Mouse (Mus musculus): Measurements from ENCODE around the gene Fam228b. TPM values are rescaled to one million over a fixed set of nuclear protein-coding genes. Genes with fewer than 3 reads are reported as not detected.
"Not testable (repeated sequence)": the region's sequence is repeated elsewhere in the genome, so short reads cannot be mapped to it uniquely, and the experiment has no call there.

The Fam228b gene
- total and polyA plus RNA-seq, 3 experiments: 0.76 TPM; not detected in 2

DNA sequence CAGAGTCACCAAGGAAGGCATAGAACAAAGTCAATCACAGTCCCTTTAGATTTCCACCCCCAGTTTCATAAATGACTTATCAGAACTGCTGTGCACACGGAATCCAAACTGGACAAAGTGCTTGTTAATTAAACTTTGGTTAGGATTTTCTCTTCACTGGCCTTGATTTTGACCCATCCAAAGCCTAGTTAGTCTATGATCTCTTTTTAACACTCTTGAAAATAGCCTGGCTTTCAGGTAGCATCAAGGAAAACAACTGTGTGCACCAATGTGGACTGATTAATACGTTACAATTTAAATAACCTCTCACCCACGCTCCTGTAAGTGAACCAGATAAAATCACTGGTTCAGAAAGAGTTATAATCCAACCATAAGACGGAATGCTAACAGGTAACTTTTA, 42.0 kb upstream of the Fam228b start:
- TF ChIP-seq POLR2AphosphoS5 (IDR thresholded peaks at IDR 0.05; ENCODE audit: insufficient replicate concordance, low read depth, low read length) (no peak), TAL1 (conservative IDR thresholded peaks at IDR 0.05; ENCODE audit: low read depth, low read length) (no peak), GATA1 (IDR thresholded peaks at IDR 0.05; ENCODE audit: borderline replicate concordance, low read length) (no peak), CTCF (IDR thresholded peaks at IDR 0.05; ENCODE audit: low read depth, low read length) (no peak), GATA2 (IDR thresholded peaks at IDR 0.05; ENCODE audit: borderline replicate concordance, low read depth, low read length) (no peak)
- DNase-seq (ENCODE audit: low spot score) (no peak), ATAC-seq (ENCODE audit: extremely low read depth, insufficient number of reproducible peaks, low FRiP score, poor library complexity, severe bottlenecking) (no peak)
- Histone ChIP-seq H3K36me3 (replicated peaks) (no peaks in the 10 kb centered on the region), H3K4me3 (ENCODE audit: low read depth, low read length) (no peak overlapping the region), H3K9me3 (replicated peaks) (no peaks in the 10 kb centered on the region), H3K27me3 (ENCODE audit: insufficient read depth, low read length) (peaks cover 26% of the 10 kb centered on the region), H3K4me1 (ENCODE audit: insufficient read depth, low read depth, low read length) (no peaks in the 10 kb centered on the region)

DNA sequence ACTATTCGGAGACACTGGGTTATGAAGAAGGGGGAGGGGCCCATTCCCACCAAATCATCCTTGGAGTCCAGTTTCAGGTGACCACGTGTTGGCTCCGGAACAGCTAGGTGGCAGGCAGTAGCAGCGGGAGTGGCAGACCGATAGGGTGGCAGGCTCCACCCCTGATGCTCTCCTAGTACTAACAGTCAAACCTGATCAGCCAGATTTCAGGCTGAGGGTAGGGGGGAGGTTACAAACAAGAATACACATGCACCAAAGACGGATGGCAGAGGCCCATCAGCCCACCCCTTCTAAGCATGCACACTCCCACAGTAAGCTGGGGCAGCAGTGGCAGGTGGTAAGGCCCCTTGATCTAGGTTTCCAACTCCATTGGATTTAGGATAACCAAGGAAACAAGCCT, 28.4 kb upstream of the Fam228b start:
- not testable (repeated sequence) for ATAC-seq (ENCODE audit: extremely low read depth, insufficient number of reproducible peaks, low FRiP score, poor library complexity, severe bottlenecking); H3K9me3 ChIP-seq (replicated peaks); H3K4me1 ChIP-seq (ENCODE audit: insufficient read depth, low read depth, low read length); H3K4me3 ChIP-seq (ENCODE audit: low read depth, low read length); DNase-seq (ENCODE audit: low spot score); H3K36me3 ChIP-seq (replicated peaks)
- peaks cover 12% of the 10 kb centered on the region for H3K27me3 ChIP-seq (ENCODE audit: insufficient read depth, low read length)

DNA sequence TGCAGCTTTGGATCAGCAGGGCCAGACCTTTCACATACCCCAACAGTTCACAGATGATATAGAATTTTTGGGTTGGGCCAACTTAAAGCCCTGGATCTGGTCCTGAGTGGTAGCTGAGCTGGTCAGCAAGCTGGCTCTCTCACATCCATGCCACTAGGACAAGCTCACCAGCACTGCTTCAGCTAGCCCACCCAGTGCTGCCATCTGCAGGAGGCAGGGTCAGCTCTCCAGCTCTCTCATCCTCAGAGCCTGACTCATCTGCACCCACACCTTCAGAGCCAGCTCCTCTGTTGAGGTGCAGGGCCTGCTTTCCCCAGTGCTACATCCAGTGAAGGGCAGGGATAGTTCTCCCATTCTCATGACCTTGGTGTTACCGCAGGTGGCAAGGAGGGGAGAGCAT, 24.7 kb upstream of the Fam228b start:
- Histone ChIP-seq H3K9me3 (replicated peaks) (no peaks in the 10 kb centered on the region), H3K36me3 (replicated peaks) (no peaks in the 10 kb centered on the region), H3K4me3 (ENCODE audit: low read depth, low read length) (no peak overlapping the region; the same call in 1 of the 2 replicates), H3K27me3 (ENCODE audit: insufficient read depth, low read length) (peaks cover 14% of the 10 kb centered on the region), H3K4me1 (ENCODE audit: insufficient read depth, low read depth, low read length) (no peaks in the 10 kb centered on the region)
- ATAC-seq (ENCODE audit: extremely low read depth, insufficient number of reproducible peaks, low FRiP score, poor library complexity, severe bottlenecking) (no peak), DNase-seq (ENCODE audit: low spot score) (no peak)
- TF ChIP-seq CTCF (IDR thresholded peaks at IDR 0.05; ENCODE audit: low read depth, low read length) (no peak), TAL1 (conservative IDR thresholded peaks at IDR 0.05; ENCODE audit: low read depth, low read length) (no peak), GATA1 (IDR thresholded peaks at IDR 0.05; ENCODE audit: borderline replicate concordance, low read length) (no peak), POLR2AphosphoS5 (IDR thresholded peaks at IDR 0.05; ENCODE audit: insufficient replicate concordance, low read depth, low read length) (no peak), GATA2 (IDR thresholded peaks at IDR 0.05; ENCODE audit: borderline replicate concordance, low read depth, low read length) (no peak)

DNA sequence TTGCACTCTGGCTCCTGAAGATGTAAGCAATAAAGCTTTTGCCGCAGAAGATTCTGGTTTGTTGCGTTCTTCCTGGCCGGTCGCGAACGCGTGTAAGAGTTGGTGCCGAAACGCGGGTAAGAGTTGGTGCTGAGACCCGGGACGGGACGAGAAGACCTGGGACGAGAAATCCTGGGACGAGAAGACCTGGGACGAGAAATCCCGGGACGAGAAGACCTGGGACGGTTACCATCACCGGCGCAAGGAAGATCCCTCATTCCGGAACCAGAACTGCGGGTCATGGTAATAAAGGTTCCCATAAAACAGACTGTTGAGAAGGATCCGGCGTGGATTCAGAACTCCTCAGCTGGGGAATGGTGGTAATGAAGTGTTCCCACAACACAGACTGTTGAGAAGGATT, 19.1 kb upstream of the Fam228b start:
- peaks cover 12% of the 10 kb centered on the region for H3K27me3 ChIP-seq (ENCODE audit: insufficient read depth, low read length)
- not testable (repeated sequence) for DNase-seq (ENCODE audit: low spot score); ATAC-seq (ENCODE audit: extremely low read depth, insufficient number of reproducible peaks, low FRiP score, poor library complexity, severe bottlenecking); H3K4me3 ChIP-seq (ENCODE audit: low read depth, low read length); H3K9me3 ChIP-seq (replicated peaks); H3K36me3 ChIP-seq (replicated peaks); H3K4me1 ChIP-seq (ENCODE audit: insufficient read depth, low read depth, low read length)

DNA sequence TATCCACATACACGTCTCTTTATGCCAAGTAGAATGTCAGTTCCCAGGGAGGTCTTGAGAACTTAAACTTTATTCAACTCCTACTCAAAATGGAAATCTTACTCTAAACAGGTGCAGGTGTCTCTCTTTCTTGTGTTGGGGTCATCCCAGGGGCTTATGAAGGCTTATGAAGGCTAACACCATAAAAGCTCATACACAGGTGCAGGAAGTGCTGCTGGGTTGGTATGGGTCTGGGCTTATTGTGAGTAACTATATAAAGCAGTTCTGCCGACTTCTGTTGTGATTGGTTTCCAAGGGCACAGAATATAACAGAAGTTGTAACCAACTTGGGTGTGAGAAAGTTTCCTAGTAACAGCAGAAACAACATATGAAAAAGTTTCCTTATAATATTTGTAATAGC, 15.4 kb upstream of the Fam228b start:
- H3K36me3 ChIP-seq (replicated peaks): no peaks in the 10 kb centered on the region
- TF ChIP-seq CTCF (IDR thresholded peaks at IDR 0.05; ENCODE audit: low read depth, low read length) (no peak), GATA2 (IDR thresholded peaks at IDR 0.05; ENCODE audit: borderline replicate concordance, low read depth, low read length) (no peak), POLR2AphosphoS5 (IDR thresholded peaks at IDR 0.05; ENCODE audit: insufficient replicate concordance, low read depth, low read length) (no peak), TAL1 (conservative IDR thresholded peaks at IDR 0.05; ENCODE audit: low read depth, low read length) (no peak)
- no peak for ATAC-seq (ENCODE audit: extremely low read depth, insufficient number of reproducible peaks, low FRiP score, poor library complexity, severe bottlenecking)
- peaks cover 8% of the 10 kb centered on the region; the same call in 1 of the 2 replicates for H3K27me3 ChIP-seq (ENCODE audit: insufficient read depth, low read length)
- H3K4me1 ChIP-seq (ENCODE audit: insufficient read depth, low read depth, low read length): no peaks in the 10 kb centered on the region
- DNase-seq (ENCODE audit: low spot score): no peak
- no peak overlapping the region for H3K4me3 ChIP-seq (ENCODE audit: low read depth, low read length)
- H3K9me3 ChIP-seq (replicated peaks): no peaks in the 10 kb centered on the region

DNA sequence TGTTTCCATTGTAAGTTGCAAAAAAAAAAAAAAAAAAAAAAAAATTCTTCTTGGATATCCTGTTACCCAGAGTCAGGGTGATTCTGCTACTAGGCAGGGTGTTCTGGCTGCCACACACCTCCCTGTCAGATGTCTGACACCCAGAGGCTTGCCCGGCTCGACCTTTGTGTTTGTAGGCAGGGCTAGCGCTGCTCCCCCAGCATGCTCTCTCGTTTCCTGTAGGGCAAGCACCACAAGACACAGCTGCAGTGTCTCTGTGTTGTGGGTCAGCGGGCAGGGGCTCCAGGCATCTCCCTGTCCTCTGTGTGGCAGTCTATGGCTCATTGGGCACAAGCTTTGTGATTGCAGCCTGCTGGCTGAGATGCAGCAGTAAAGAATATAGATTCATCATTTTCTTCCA, 14.5 kb upstream of the Fam228b start:
- Histone ChIP-seq H3K4me1 (ENCODE audit: insufficient read depth, low read depth, low read length) (no peaks in the 10 kb centered on the region), H3K9me3 (replicated peaks) (no peaks in the 10 kb centered on the region), H3K4me3 (ENCODE audit: low read depth, low read length) (no peak overlapping the region), H3K27me3 (ENCODE audit: insufficient read depth, low read length) (peaks cover 8% of the 10 kb centered on the region; the same call in 1 of the 2 replicates), H3K36me3 (replicated peaks) (no peaks in the 10 kb centered on the region)
- TF ChIP-seq GATA2 (IDR thresholded peaks at IDR 0.05; ENCODE audit: borderline replicate concordance, low read depth, low read length) (no peak), TAL1 (conservative IDR thresholded peaks at IDR 0.05; ENCODE audit: low read depth, low read length) (no peak), CTCF (IDR thresholded peaks at IDR 0.05; ENCODE audit: low read depth, low read length) (no peak), GATA1 (IDR thresholded peaks at IDR 0.05; ENCODE audit: borderline replicate concordance, low read length) (no peak), POLR2AphosphoS5 (IDR thresholded peaks at IDR 0.05; ENCODE audit: insufficient replicate concordance, low read depth, low read length) (no peak)
- ATAC-seq (ENCODE audit: extremely low read depth, insufficient number of reproducible peaks, low FRiP score, poor library complexity, severe bottlenecking) (no peak), DNase-seq (ENCODE audit: low spot score) (no peak)

DNA sequence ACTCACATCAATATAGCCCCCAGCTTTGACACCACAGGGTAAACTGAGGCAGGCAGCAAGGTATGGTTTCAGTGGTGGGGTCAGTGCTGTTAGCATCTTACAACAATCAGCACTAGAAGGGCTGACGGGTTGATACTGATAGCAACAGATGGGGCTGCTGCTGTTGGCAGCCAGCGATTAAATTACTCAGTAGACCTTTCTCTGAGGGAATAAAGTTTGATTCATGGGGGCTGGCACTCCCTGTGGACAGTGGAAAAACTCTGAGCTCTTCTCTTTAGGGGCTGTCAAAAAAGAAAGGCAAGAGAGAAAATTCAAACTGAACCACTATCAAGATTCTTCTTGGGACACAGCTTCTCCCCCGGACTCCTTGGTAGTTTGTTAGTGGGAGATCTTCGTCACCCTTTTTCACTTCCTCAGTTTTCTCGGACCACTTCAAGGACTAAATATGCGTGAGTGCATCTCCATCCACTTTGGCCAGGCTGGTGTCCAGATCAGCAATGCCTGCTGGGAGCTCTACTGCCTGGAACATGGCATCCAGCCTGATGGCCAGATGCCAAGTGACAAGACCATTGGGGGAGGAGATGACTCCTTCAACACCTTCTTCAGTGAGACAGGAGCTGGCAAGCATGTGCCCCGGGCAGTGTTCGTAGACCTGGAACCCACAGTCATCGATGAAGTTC, 12.8 kb upstream of the Fam228b start:
- not testable (repeated sequence) for H3K4me1 ChIP-seq (ENCODE audit: insufficient read depth, low read depth, low read length); H3K27me3 ChIP-seq (ENCODE audit: insufficient read depth, low read length); H3K9me3 ChIP-seq (replicated peaks); H3K4me3 ChIP-seq (ENCODE audit: low read depth, low read length); DNase-seq (ENCODE audit: low spot score); ATAC-seq (ENCODE audit: extremely low read depth, insufficient number of reproducible peaks, low FRiP score, poor library complexity, severe bottlenecking); H3K36me3 ChIP-seq (replicated peaks)
